Mouse (Mus musculus) MEL (cell line): ENCODE measurements at regions not wholly inside any gene's neighbourhood (a gene's known extent, or its start where the extent isn't known, plus 50 kb on each side); places are given as distances from the start of the nearest gene placed in this dataset.

Experiments
- DNase-seq: peaks from one replicate; pipeline ENCODE4 v3.0.0; 2011; ENCODE audit warnings: low read depth, low spot score
- H3K27ac ChIP-seq: 2 replicates; pipeline ENCODE4 v1.5.1; 2012; ENCODE audit warnings: low read depth, mild to moderate bottlenecking, control low read depth, low read length, moderate library complexity; ENCODE audit not compliant: control insufficient read depth
- H3K27me3 ChIP-seq, 2 experiments: fragments of 150-350 bp in 1 of 2; sonication (generic) in 1 of 2; 2 replicates each; pipeline ENCODE4 v1.6.1; 2012; ENCODE audit warnings: low read length in 2 of 2, mild to moderate bottlenecking in 2 of 2, improper control_type of control experiment in 1 of 2, moderate library complexity in 1 of 2; ENCODE audit not compliant: insufficient read depth in 2 of 2, control insufficient read depth in 1 of 2
- H3K36me3 ChIP-seq, 2 experiments: 2 replicates each; pipeline ENCODE4 v1.6.1; 2012 to 2014; ENCODE audit warnings: low read length in 2 of 2, improper control_type of control experiment in 1 of 2, inconsistent platforms in 1 of 2, mild to moderate bottlenecking in 1 of 2; ENCODE audit not compliant: insufficient read depth in 2 of 2, control insufficient read depth in 1 of 2
- H3K4me1 ChIP-seq, 2 experiments: fragments of 150-350 bp in 1 of 2; sonication (generic) in 1 of 2; 2 replicates each; pipeline ENCODE4 v1.6.1; 2012; ENCODE audit warnings: low read length in 2 of 2, improper control_type of control experiment in 1 of 2, mild to moderate bottlenecking in 1 of 2; ENCODE audit not compliant: insufficient read depth in 2 of 2, control insufficient read depth in 1 of 2
- H3K4me3 ChIP-seq, 2 experiments: fragments of 150-350 bp in 1 of 2; sonication (generic) in 1 of 2; 2 replicates each; pipeline ENCODE4 v1.5.1; 2012; ENCODE audit warnings: low read depth in 2 of 2, low read length in 2 of 2, mild to moderate bottlenecking in 2 of 2, moderate library complexity in 2 of 2, control low read depth in 1 of 2, improper control_type of control experiment in 1 of 2; ENCODE audit not compliant: control insufficient read depth in 1 of 2, insufficient read depth in 1 of 2
- H3K79me2 ChIP-seq: 2 replicates; pipeline ENCODE4 v1.6.1; 2012; ENCODE audit warnings: mild to moderate bottlenecking, low read length, moderate library complexity; ENCODE audit not compliant: control insufficient read depth, poor library complexity, insufficient read depth
- H3K9ac ChIP-seq: 2 replicates; pipeline ENCODE4 v1.6.1; 2012; ENCODE audit warnings: low read depth, mild to moderate bottlenecking, control low read depth, low read length, moderate library complexity; ENCODE audit not compliant: control insufficient read depth, poor library complexity, severe bottlenecking
- H3K9me3 ChIP-seq: fragments of 150-350 bp; sonication (generic); replicated peaks from 2 replicates; pipeline ENCODE4 v1.6.1; 2012; ENCODE audit warnings: mild to moderate bottlenecking, low read length, improper control_type of control experiment, moderate library complexity; ENCODE audit not compliant: insufficient read depth
- BHLHE40 ChIP-seq: IDR thresholded peaks from 2 replicates; pipeline ENCODE4 v1.6.1; 2012; ENCODE audit warnings: low read depth, mild to moderate bottlenecking, inconsistent platforms, low read length, improper control_type of control experiment, borderline replicate concordance
- CHD1 ChIP-seq: IDR thresholded peaks from 2 replicates; pipeline ENCODE4 v1.6.1; 2012; ENCODE audit warnings: low read depth, mild to moderate bottlenecking, inconsistent platforms, low read length, improper control_type of control experiment
- CTCF ChIP-seq, 3 experiments: IDR thresholded peaks in 2 of 3; conservative IDR thresholded peaks in 1 of 3; 2 replicates each; pipeline ENCODE4 v1.5.1; 2011 to 2012; ENCODE audit warnings: low read length in 3 of 3, low read depth in 2 of 3, mild to moderate bottlenecking in 2 of 3, improper control_type of control experiment in 1 of 3, inconsistent platforms in 1 of 3, mixed read lengths in 1 of 3, moderate library complexity in 1 of 3; ENCODE audit not compliant: control insufficient read depth in 1 of 3, insufficient read depth in 1 of 3, poor library complexity in 1 of 3, severe bottlenecking in 1 of 3
- E2F4 ChIP-seq: IDR thresholded peaks from 2 replicates; pipeline ENCODE4 v1.6.1; 2011; ENCODE audit warnings: low read depth, low read length, improper control_type of control experiment, borderline replicate concordance
- GABPA ChIP-seq: IDR thresholded peaks from 2 replicates; pipeline ENCODE4 v1.6.1; 2012; ENCODE audit warnings: low read depth, mild to moderate bottlenecking, inconsistent platforms, low read length, improper control_type of control experiment, moderate library complexity
- GATA1 ChIP-seq: IDR thresholded peaks from 2 replicates; pipeline ENCODE4 v1.6.1; 2011; ENCODE audit warnings: low read depth, low read length, improper control_type of control experiment
- JUND ChIP-seq: IDR thresholded peaks from 2 replicates; pipeline ENCODE4 v1.6.1; 2011; ENCODE audit warnings: low read depth, mild to moderate bottlenecking, improper control_type of control experiment, low read length
- KAT2A ChIP-seq: conservative IDR thresholded peaks from 2 replicates; pipeline ENCODE4 v1.6.1; 2012; ENCODE audit warnings: low read depth, low read length, improper control_type of control experiment, inconsistent platforms
- MAFK ChIP-seq: IDR thresholded peaks from 2 replicates; pipeline ENCODE4 v1.6.1; 2011; ENCODE audit warnings: low read depth, mild to moderate bottlenecking, low read length, improper control_type of control experiment, borderline replicate concordance
- MAX ChIP-seq: IDR thresholded peaks from 2 replicates; pipeline ENCODE4 v1.6.1; 2011; ENCODE audit warnings: low read length, improper control_type of control experiment
- MAZ ChIP-seq: IDR thresholded peaks from 2 replicates; pipeline ENCODE4 v1.6.1; 2012; ENCODE audit warnings: low read depth, mild to moderate bottlenecking, inconsistent platforms, low read length, improper control_type of control experiment
- MEF2A ChIP-seq: IDR thresholded peaks from 2 replicates; pipeline ENCODE4 v1.6.1; 2014; ENCODE audit warnings: low read depth, mild to moderate bottlenecking, inconsistent platforms, low read length, improper control_type of control experiment; ENCODE audit not compliant: poor library complexity, insufficient replicate concordance, severe bottlenecking; ENCODE audit errors: extremely low read depth
- NELFE ChIP-seq: IDR thresholded peaks from 2 replicates; pipeline ENCODE4 v1.6.1; 2011; ENCODE audit warnings: low read depth, low read length, improper control_type of control experiment
- NRF1 ChIP-seq: IDR thresholded peaks from 2 replicates; pipeline ENCODE4 v1.6.1; 2014; ENCODE audit warnings: low read depth, mild to moderate bottlenecking, inconsistent platforms, low read length, improper control_type of control experiment, moderate library complexity; ENCODE audit not compliant: poor library complexity, insufficient read depth, severe bottlenecking
- RAD21 ChIP-seq: IDR thresholded peaks from 2 replicates; pipeline ENCODE4 v1.6.1; 2011; ENCODE audit warnings: mild to moderate bottlenecking, low read depth, low read length, improper control_type of control experiment
- SMC3 ChIP-seq: IDR thresholded peaks from 2 replicates; pipeline ENCODE4 v1.6.1; 2011; ENCODE audit warnings: low read depth, low read length, improper control_type of control experiment
- TAL1 ChIP-seq: IDR thresholded peaks from 2 replicates; pipeline ENCODE4 v1.6.1; 2012; ENCODE audit warnings: mild to moderate bottlenecking, inconsistent platforms, low read length, moderate library complexity, mixed read lengths
- TBP ChIP-seq: IDR thresholded peaks from 2 replicates; pipeline ENCODE4 v1.8.0; 2011; ENCODE audit warnings: low read depth, low read length, improper control_type of control experiment
- UBTF ChIP-seq: IDR thresholded peaks from 2 replicates; pipeline ENCODE4 v1.6.1; 2012; ENCODE audit warnings: low read depth, mild to moderate bottlenecking, inconsistent platforms, low read length, improper control_type of control experiment, moderate library complexity, borderline replicate concordance; ENCODE audit not compliant: insufficient read depth
- USF1 ChIP-seq: IDR thresholded peaks from 2 replicates; pipeline ENCODE4 v1.6.1; 2014; ENCODE audit warnings: low read depth, mild to moderate bottlenecking, inconsistent platforms, low read length, improper control_type of control experiment, moderate library complexity
- ZC3H11A ChIP-seq: IDR thresholded peaks from 2 replicates; pipeline ENCODE4 v1.6.1; 2012; ENCODE audit warnings: low read depth, mild to moderate bottlenecking, inconsistent platforms, low read length, improper control_type of control experiment
- ZKSCAN1 ChIP-seq: IDR thresholded peaks from 2 replicates; pipeline ENCODE4 v1.6.1; 2012; ENCODE audit warnings: low read depth, mild to moderate bottlenecking, inconsistent platforms, low read length, improper control_type of control experiment, moderate library complexity
- ZMIZ1 ChIP-seq: IDR thresholded peaks from 2 replicates; pipeline ENCODE4 v1.6.1; 2012; ENCODE audit warnings: low read depth, mild to moderate bottlenecking, inconsistent platforms, low read length, improper control_type of control experiment, moderate library complexity

GRCm38 (mm10) chr9:91942001-91942400 lies 250.7 kb upstream of the Plscr5 start:
- no peak overlapping the region for H3K27ac ChIP-seq
- TF ChIP-seq SMC3 (no peak), ZKSCAN1 (no peak), GATA1 (no peak), UBTF (no peak), GABPA (no peak), MAZ (no peak), TAL1 (no peak), E2F4 (no peak), ZMIZ1 (no peak), BHLHE40 (no peak), CHD1 (no peak), NELFE (no peak), TBP (no peak), MEF2A (no peak)
- TF ChIP-seq, all 39 proteins: peak for 0
- Histone ChIP-seq H3K36me3 (no peaks in the 10 kb centered on the region), H3K9ac (no peak overlapping the region), H3K4me3 (no peak overlapping the region), H3K9me3 (no peaks in the 10 kb centered on the region), H3K27me3 (no peaks in the 10 kb centered on the region), H3K79me2 (no peaks in the 10 kb centered on the region), H3K4me1 (no peaks in the 10 kb centered on the region)
- no peak for DNase-seq

GRCm38 (mm10) chr9:91938729-91939128 lies 254.0 kb upstream of the Plscr5 start:
- no peaks in the 10 kb centered on the region for H3K9me3 ChIP-seq
- H3K9ac ChIP-seq = no peak overlapping the region
- DNase-seq = no peak
- no peak for TF ChIP-seq TAL1
- no peak for TF ChIP-seq MAFK
- no peak for TF ChIP-seq USF1
- no peak for TF ChIP-seq BHLHE40
- TF ChIP-seq NRF1 = no peak
- no peak for TF ChIP-seq ZC3H11A
- no peak for TF ChIP-seq MAX
- no peak for TF ChIP-seq KAT2A
- no peak for TF ChIP-seq MEF2A
- TF ChIP-seq CTCF (IDR thresholded peaks at IDR 0.05 in 2 of 3, conservative IDR thresholded peaks at IDR 0.05 in 1 of 3; ENCODE audit: control insufficient read depth in 1 of 3, insufficient read depth in 1 of 3, low read depth in 2 of 3, low read length in 3 of 3, poor library complexity in 1 of 3, severe bottlenecking in 1 of 3) = no peak
- TF ChIP-seq JUND = no peak
- no peak for TF ChIP-seq CHD1
- TF ChIP-seq RAD21 = no peak
- no peak for TF ChIP-seq UBTF
- TF ChIP-seq MAZ = no peak
- no peak for TF ChIP-seq SMC3
- no peak for TF ChIP-seq ZMIZ1
- no peak for TF ChIP-seq E2F4
- H3K79me2 ChIP-seq = no peaks in the 10 kb centered on the region
- no peaks in the 10 kb centered on the region for H3K27me3 ChIP-seq
- H3K36me3 ChIP-seq = no peaks in the 10 kb centered on the region
- no peaks in the 10 kb centered on the region for H3K4me1 ChIP-seq
- H3K4me3 ChIP-seq = no peak overlapping the region
- no peak overlapping the region for H3K27ac ChIP-seq
